In the genomic region with DNA sequence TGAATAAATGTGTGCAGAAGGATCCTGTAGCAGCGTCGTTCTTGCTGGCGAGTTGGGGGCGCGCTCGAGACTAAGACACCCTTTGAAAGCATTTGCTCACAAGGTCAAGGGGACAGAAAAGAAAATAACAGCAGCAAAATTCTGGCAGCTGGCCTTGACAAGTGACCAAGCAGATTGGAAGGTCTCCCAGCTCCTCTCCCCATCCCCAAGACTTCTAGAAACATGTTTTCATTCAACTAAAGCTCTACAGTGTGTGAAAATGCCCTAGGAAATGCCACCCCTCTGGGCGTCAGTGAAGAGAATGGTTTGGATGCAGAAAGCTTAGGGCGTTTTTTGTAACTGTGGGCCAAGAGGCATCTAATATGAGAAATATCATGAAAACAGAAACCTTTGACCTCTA, we compare ENCODE assay signal across 16 mouse cellular contexts.
A peak's percentile ranks its signal among the peaks of the same experiment; 100 is the strongest.
DNase-seq lines count a peak whose midpoint lies in the region; ATAC-seq lines count a peak whose summit lies in the region.
"Had no signal": no experiment of that assay in that cellular context is flagged by ENCODE, and none has a peak within 500 bp of the region (broad histone marks: within the 10 kb centered on the region; RNA-seq: fewer than 3 reads in every experiment).

No protein-coding gene starts in this region.

- H3K9ac ChIP-seq in intestine, embryonic 15.5 days: no peak overlapping the region
- H3K9ac ChIP-seq: forebrain, embryonic 12.5 days; heart, embryonic 15.5 days; hindbrain, embryonic 14.5 days; limb, embryonic 12.5 days; liver, embryonic 12.5 days had no signal

- H3K4me2 ChIP-seq in intestine, embryonic 15.5 days (replicated peaks): no peak overlapping the region
- H3K4me2 ChIP-seq: forebrain, embryonic 12.5 days; heart, embryonic 15.5 days; hindbrain, embryonic 14.5 days; limb, embryonic 12.5 days; liver, embryonic 12.5 days had no signal

- peak; percentile 37 to 50 for DNase-seq in heart, adult 18-20 months
- DNase-seq in heart, postnatal 25 days (ENCODE audit: low spot score): no peak
- peak; percentile 47 for DNase-seq in kidney, postnatal 14 days
- no peak for DNase-seq in kidney, adult 18-20 months
- peak; percentile 16 for DNase-seq in ovary, postnatal 36 days (ENCODE audit: low spot score)
- DNase-seq in ovary, postnatal 10 days (ENCODE audit: low spot score): no peak
- DNase-seq: cerebellum, adult 9-10 months; right cerebral cortex, adult 18-20 months had no signal

- H3K9me3 ChIP-seq in intestine, embryonic 15.5 days: no peaks in the 10 kb centered on the region
- H3K9me3 ChIP-seq: heart, embryonic 15.5 days; limb, embryonic 12.5 days; liver, embryonic 12.5 days; midbrain, embryonic 10.5 days had no signal

- no peak for ATAC-seq in intestine, embryonic 15.5 days
- ATAC-seq: liver, embryonic 12.5 days had no signal

- no peak overlapping the region for H3K27ac ChIP-seq in intestine, embryonic 15.5 days
- H3K27ac ChIP-seq: forebrain, embryonic 12.5 days; heart, embryonic 15.5 days; hindbrain, embryonic 14.5 days; limb, embryonic 12.5 days; liver, embryonic 12.5 days; macrophage; midbrain, embryonic 10.5 days had no signal

- no peak overlapping the region for H3K4me3 ChIP-seq in intestine, embryonic 15.5 days (replicated peaks)
- H3K4me3 ChIP-seq: forebrain, embryonic 12.5 days; heart, embryonic 15.5 days; limb, embryonic 12.5 days; liver, embryonic 12.5 days; midbrain, embryonic 10.5 days had no signal

- H3K4me1 ChIP-seq in intestine, embryonic 15.5 days (replicated peaks): 0 out of 2 replicates have a peak, but pooled peaks cover 5% of the 10 kb centered on the region
- H3K4me1 ChIP-seq: forebrain, embryonic 12.5 days; heart, embryonic 15.5 days; limb, embryonic 12.5 days; midbrain, embryonic 10.5 days had no signal

- intact Hi-C loops in heart, postnatal 25 days (cut with DNase I): no loop called here

- no peaks in the 10 kb centered on the region for H3K36me3 ChIP-seq in intestine, embryonic 15.5 days
- H3K36me3 ChIP-seq: forebrain, embryonic 12.5 days; heart, embryonic 15.5 days; limb, embryonic 12.5 days; liver, embryonic 12.5 days; midbrain, embryonic 10.5 days had no signal

- WGBS in intestine, embryonic 15.5 days: 64% methylated on average over 8 of the region's 8 CpGs

- no peaks in the 10 kb centered on the region for H3K27me3 ChIP-seq in intestine, embryonic 15.5 days (replicated peaks)
- H3K27me3 ChIP-seq: forebrain, embryonic 12.5 days; heart, embryonic 15.5 days; limb, embryonic 12.5 days had no signal

Comparison
In these comparisons a context has a peak if more than half of its experiments do, and no peak if none do; other contexts are left out.
1. DNase-seq: peak in heart, adult 18-20 months (2 of 2), kidney, postnatal 14 days (single experiment) and ovary, postnatal 36 days (single experiment); none in heart, postnatal 25 days (single experiment), kidney, adult 18-20 months (single experiment) and ovary, postnatal 10 days (single experiment).